Mouse (Mus musculus): ENCODE data around the gene Ano8.
"Not testable (repeated sequence)": the region's sequence is repeated elsewhere in the genome, so short reads cannot be mapped to it uniquely, and the experiment has no call there.

Gene Ano8

DNA sequence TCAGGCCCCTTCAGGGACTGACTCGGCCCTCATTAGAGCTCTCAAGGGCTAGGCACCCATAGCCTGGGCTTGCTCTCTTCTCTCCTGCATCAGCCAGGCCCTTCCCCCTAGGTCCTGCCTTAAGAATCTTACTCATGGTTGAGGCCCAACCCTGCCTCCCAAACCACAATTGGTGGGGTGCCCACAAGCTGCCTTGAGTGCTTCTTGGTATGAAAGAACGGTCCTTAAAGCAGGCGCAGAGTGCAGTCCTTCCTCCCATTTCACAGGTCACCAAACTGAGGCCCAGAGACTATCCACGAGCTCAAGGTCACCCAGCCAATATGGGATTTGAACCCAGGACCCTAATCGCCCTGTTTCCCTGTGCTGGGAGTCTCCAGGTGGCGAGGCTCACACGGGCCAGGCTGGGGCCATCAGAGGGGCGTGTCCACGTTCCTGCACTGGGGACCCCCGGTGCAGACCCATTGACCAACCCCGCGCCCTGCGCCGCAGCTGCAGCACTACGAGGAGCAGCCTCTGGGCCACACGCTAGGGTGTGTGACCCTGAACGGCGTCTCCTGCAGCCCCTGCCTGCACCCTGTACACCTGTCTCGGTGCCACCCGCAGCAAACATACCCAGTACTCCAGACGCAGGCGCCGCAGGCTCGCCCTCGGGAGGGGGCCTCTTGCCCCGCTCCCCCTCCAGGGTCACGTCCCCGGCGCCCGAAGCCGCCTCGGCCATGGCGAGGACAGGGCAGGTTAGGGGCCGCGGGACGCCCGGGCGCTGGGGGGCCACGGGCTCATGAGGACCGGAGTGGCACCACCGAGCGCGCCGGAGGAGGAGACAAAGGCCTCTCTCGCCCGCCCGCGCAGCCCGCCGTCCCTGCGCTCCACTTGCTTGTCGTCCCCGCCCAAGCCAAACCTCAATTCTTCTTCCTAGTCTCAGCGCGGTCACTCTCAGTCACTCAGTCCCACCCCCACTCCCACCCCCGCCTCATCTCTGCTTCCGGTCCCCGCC lies at the start of gene Ano8:
Gene Ano8 (minus strand): TSS at position 822 of the 994 bp plus-strand sequence.
- in situ Hi-C loops (cut with MboI; ENCODE audit: low pct_unique_long_range_greater_than_20kb in 1 of 2, low sequenced_read_pairs in 2 of 2, unreplicated experiment in 1 of 2), result no loop called here

GRCm38 (mm10) chr8:71534263-71534810 lies 48.6 kb upstream of the Ano8 start:
- in situ Hi-C loops (cut with MboI; ENCODE audit: low pct_unique_long_range_greater_than_20kb in 1 of 2, low sequenced_read_pairs in 2 of 2, unreplicated experiment in 1 of 2), result no loop called here

DNA sequence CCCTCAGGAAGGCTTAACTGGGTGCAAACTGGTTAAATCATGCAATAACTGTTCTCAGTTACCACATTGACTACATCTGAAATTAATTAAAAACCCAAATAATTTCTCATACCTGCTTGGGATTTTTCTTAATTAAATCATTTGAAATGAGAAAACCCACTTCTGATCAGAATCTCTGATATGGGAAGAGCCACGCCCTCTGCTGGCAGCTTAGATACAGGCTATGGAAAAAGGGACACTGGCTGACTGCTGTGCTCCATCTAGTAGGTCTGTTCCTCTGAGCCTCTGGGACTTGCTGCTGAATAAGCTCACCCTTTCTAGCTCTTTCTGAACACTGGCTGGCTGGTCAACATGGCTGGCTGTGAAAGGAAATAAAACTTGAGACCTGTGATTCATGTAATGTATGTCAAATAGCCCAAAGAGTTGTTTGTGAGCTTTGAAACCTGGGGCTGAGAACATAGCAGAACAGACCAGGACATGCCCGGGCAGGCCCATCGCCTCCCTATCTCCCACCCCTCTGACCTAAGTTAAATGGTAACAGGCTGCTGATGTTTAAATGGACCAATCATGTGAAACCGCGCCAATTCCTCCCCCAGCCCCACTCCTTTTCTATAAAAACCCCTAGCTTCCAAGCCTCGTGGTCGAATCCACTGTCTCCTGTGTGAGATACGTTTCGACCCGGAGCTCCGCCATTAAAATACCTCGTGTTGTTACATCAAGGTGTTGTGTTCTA lies 45.1 kb upstream of the Ano8 start:
- in situ Hi-C loops (cut with MboI; ENCODE audit: low pct_unique_long_range_greater_than_20kb in 1 of 2, low sequenced_read_pairs in 2 of 2, unreplicated experiment in 1 of 2), result not testable (repeated sequence)

- in situ Hi-C loops (cut with MboI; ENCODE audit: low pct_unique_long_range_greater_than_20kb in 1 of 2, low sequenced_read_pairs in 2 of 2, unreplicated experiment in 1 of 2), result no loop called here
Measured at GRCm38 (mm10) chr8:71528362-71529073, 42.8 kb upstream of the Ano8 start.

GRCm38 (mm10) chr8:71527162-71527870 lies 41.6 kb upstream of the Ano8 start:
- in situ Hi-C loops (cut with MboI; ENCODE audit: low pct_unique_long_range_greater_than_20kb in 1 of 2, low sequenced_read_pairs in 2 of 2, unreplicated experiment in 1 of 2), result no loop called here

GRCm38 (mm10) chr8:71526272-71526671 lies 40.5 kb upstream of the Ano8 start:
- in situ Hi-C loops (cut with MboI; ENCODE audit: low pct_unique_long_range_greater_than_20kb in 1 of 2, low sequenced_read_pairs in 2 of 2, unreplicated experiment in 1 of 2), result no loop called here

- in situ Hi-C loops (cut with MboI; ENCODE audit: low pct_unique_long_range_greater_than_20kb in 1 of 2, low sequenced_read_pairs in 2 of 2, unreplicated experiment in 1 of 2), result no loop called here
Measured at GRCm38 (mm10) chr8:71525226-71526050, 39.7 kb upstream of the Ano8 start, which contains the start of gene Ccdc194. TSS of gene Ccdc194 (minus strand) at chr8:71525711.

DNA sequence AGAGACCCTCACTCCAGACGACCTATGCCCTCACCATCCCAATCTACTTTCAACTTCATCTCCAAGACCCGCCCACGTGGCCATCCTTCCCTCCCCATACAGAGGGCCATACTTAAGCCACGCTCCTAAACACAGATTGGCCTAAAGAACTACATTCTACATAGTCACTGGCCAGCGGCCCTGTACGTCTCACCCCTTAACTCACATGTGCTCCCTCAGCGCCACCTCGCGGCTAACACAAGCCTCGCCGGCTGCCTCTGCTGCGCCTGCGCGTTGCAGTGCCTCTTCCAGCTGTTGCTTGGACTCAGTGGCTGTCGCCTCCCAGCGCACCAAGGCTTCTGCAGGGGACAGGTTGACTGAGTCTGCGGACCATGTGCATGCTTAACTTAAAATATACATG lies 35.9 kb upstream of the Ano8 start:
- in situ Hi-C loops (cut with MboI; ENCODE audit: low pct_unique_long_range_greater_than_20kb in 1 of 2, low sequenced_read_pairs in 2 of 2, unreplicated experiment in 1 of 2), result loop anchor here in 1 of 2 experiments (5.0 kb wide), 1 partner anchor 79 kb away; no protein-coding TSS in a partner anchor

GRCm38 (mm10) chr8:71519037-71519825 lies 33.5 kb upstream of the Ano8 start:
- in situ Hi-C loops (cut with MboI; ENCODE audit: low pct_unique_long_range_greater_than_20kb in 1 of 2, low sequenced_read_pairs in 2 of 2, unreplicated experiment in 1 of 2), result not testable (repeated sequence)

GRCm38 (mm10) chr8:71516786-71517185 lies 31.0 kb upstream of the Ano8 start:
- in situ Hi-C loops (cut with MboI; ENCODE audit: low pct_unique_long_range_greater_than_20kb in 1 of 2, low sequenced_read_pairs in 2 of 2, unreplicated experiment in 1 of 2), result no loop called here

DNA sequence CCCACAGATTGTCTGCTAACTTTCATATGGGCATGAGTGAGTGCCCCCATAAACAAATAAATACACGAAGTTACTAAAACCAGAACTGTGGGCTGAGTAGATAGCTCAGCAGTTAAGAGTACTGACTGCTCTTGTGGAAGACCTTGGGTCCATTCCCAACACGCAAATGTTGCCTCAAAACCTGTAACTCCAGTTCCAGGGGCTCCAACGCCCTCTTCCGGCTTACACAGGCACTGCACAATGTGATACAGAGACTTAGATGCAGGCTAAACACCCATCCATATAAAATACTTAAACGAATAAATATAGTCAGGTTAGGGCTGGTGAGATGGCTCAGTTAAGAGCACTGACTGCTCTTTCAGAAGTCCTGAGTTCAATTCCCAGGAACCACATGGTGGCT lies 29.3 kb upstream of the Ano8 start:
- in situ Hi-C loops (cut with MboI; ENCODE audit: low pct_unique_long_range_greater_than_20kb in 1 of 2, low sequenced_read_pairs in 2 of 2, unreplicated experiment in 1 of 2), result no loop called here

DNA sequence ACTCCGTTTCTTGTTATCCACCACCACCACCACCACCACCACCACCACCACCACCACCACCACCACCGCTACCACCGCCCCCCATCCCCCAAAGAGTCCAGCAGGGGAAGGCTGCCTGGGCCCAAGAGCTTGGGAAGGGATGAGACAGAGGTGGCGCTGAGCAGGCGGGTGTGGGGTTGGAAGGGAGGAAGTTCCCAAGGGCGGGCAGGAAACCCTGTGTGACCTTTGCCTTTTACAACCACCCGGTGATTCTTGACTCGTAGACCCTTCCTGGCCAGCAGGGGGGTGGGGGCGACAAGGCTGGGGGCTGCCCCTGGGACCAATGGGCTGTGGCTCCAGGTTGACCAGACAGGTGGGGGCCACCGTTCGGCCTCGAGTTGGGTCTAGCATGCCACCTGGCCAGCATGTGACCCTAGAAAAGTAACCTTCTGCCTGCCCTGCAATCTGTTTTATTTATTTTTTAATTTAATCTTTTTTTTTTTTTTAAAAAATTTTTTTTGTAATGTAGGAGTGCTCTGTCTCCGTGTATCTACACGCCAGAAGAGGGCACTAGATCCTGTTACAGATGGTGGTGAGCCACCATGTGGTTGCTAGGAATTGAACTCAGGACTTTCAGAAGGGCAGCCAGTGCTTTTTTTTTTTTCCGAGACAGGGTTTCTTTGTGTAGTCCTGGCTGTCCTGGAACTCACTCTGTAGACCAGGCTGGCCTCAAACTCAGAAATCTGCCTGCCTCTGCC lies 27.4 kb upstream of the Ano8 start:
- in situ Hi-C loops (cut with MboI; ENCODE audit: low pct_unique_long_range_greater_than_20kb in 1 of 2, low sequenced_read_pairs in 2 of 2, unreplicated experiment in 1 of 2), result no loop called here

- in situ Hi-C loops (cut with MboI; ENCODE audit: low pct_unique_long_range_greater_than_20kb in 1 of 2, low sequenced_read_pairs in 2 of 2, unreplicated experiment in 1 of 2), result no loop called here
Measured at GRCm38 (mm10) chr8:71511644-71512043, 25.9 kb upstream of the Ano8 start, which contains the start of gene Plvap. TSS of gene Plvap (minus strand) at chr8:71511752.

GRCm38 (mm10) chr8:71509316-71509715 lies 23.6 kb upstream of the Ano8 start:
- in situ Hi-C loops (cut with MboI; ENCODE audit: low pct_unique_long_range_greater_than_20kb in 1 of 2, low sequenced_read_pairs in 2 of 2, unreplicated experiment in 1 of 2), result no loop called here

DNA sequence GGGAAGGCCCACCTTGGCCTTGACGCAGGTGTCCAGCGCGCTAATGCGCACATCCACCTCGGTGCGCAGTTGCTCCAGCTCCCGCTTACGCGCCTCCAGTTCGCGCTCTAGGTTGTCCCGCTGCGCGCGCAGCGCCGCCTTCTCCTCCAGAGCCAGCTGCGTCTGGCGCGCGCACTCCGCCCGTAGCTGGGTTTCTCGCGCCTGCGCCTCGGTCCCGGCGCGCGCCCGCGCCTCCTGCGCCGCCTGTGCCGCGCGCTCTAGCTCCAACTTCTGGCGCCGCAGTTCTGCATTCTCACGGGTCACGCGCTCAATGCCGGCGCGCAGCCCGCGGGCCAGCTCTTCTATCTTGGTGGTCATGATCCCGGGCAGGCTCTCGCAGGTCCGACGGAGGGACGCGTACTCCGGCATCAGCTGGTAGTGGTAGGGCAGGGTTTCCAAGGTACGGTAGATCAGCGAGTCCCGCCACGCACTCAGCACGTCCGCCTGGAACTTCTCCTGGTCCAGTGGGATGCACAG lies 21.9 kb upstream of the Ano8 start:
- in situ Hi-C loops (cut with MboI; ENCODE audit: low pct_unique_long_range_greater_than_20kb in 1 of 2, low sequenced_read_pairs in 2 of 2, unreplicated experiment in 1 of 2), result no loop called here

DNA sequence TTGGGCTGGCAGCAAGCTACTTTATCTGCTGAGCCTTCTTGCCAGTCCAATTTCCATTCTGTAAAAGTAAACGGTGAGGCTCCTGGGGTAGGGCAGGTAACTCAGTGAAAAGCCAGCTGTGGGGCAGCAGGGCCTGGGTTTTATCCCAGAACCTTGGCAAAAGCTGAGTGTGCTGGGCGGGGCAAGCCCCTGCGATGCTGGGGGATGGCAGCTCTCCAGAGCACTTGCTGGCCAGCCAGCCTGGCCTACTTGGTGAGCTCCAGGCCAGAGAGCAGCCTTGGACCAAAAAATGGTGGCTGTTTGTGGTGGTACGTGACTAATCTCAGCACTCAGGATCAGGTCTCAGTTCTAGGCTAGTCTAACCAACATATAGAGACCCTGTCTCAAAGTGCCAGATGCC lies 20.2 kb upstream of the Ano8 start:
- in situ Hi-C loops (cut with MboI; ENCODE audit: low pct_unique_long_range_greater_than_20kb in 1 of 2, low sequenced_read_pairs in 2 of 2, unreplicated experiment in 1 of 2), result no loop called here

Measured in mouse embryonic stem cell (cell line).